Mouse (Mus musculus): ENCODE results near the gene Acox3. TPM values are rescaled to one million over a fixed set of nuclear protein-coding genes. Genes with fewer than 3 reads are reported as not detected.
A peak's percentile ranks its signal among the peaks of the same experiment; 100 is the strongest.

Gene Acox3
- total and polyA plus RNA-seq, 3 experiments: 21.8 to 28.3 (median 22.5) TPM

DNA sequence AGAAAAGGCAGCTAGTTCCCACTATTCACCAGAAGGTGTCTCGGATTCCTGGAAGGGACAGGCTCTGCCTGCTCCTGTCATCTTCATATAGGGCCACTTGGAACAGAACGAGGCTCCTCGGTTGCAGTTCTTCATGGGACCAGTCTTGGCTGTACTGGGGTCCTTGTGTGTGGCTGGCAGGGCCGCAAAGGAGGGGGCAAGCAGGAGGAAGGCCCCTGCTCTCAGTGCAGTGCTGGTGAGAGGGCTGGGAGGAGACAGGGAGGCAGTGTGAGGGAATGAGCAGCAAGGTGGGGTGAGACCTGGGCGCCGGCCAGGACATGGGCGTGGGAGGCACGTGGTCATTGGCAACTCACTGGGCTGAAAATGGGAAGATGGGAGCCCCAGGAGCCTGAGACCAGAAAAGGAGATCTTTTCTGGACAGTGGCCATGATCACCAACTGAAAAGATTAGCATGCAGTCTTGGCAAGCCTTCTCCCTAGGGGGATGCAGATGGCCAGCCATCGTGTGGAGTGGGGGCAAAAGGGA lies 79.2 kb downstream of the Acox3 start:
- Histone ChIP-seq H3K4me1 (ENCODE audit: control insufficient read depth, insufficient read depth, low read length) (no peaks in the 10 kb centered on the region), H3K4me3 (no peak overlapping the region), H3K9ac (ENCODE audit: low read depth, low read length) (no peak overlapping the region), H3K79me2 (replicated peaks; ENCODE audit: control insufficient read depth, insufficient read depth, low read length) (no peaks in the 10 kb centered on the region), H3K27me3 (ENCODE audit: control insufficient read depth, insufficient read depth, low read length) (no peaks in the 10 kb centered on the region), H3K36me3 (ENCODE audit: control insufficient read depth, insufficient read depth, low read length) (no peaks in the 10 kb centered on the region), H3K27ac (no peak overlapping the region)
- peak; percentile 50 to 51 for DNase-seq
- 62% methylated on average over 9 of the region's 9 CpGs for WGBS
- intact Hi-C loops (cut with DNase I): no loop called here
- TF ChIP-seq EP300 (IDR thresholded peaks at IDR 0.05; ENCODE audit: insufficient read depth, low read depth, low read length) (no peak), CTCF (IDR thresholded peaks at IDR 0.05) (no peak), POLR2A (IDR thresholded peaks at IDR 0.05; ENCODE audit: insufficient read depth, low read depth, low read length) (no peak)

Other genes starting within 250 kb of the Acox3 start
- not detected for gene Hmx1, start 193.9 kb upstream of the Acox3 start, total RNA-seq (2021)
- not detected in 2 replicates for gene Hmx1, start 193.9 kb upstream of the Acox3 start, polyA plus RNA-seq (2012; rRNA removed)
- under 1 TPM; 0.39 to 0.50 TPM for gene Cpz, start 57.3 kb upstream of the Acox3 start, total RNA-seq (2021)
- gene Cpz, start 57.3 kb upstream of the Acox3 start, polyA plus RNA-seq (2012; rRNA removed): 2.2 and 2.3 TPM in 2 replicates
- gene Trmt44, start 8.0 kb upstream of the Acox3 start, total RNA-seq (2021): 1 to 10 TPM; 1.9 to 2.0 TPM
- gene Trmt44, start 8.0 kb upstream of the Acox3 start, polyA plus RNA-seq (2012; rRNA removed): 1.7 and 2.0 TPM in 2 replicates
- 100 to 1,000 TPM; 101 to 102 TPM for gene Htra3, start 96.7 kb downstream of the Acox3 start, total RNA-seq (2021)
- gene Htra3, start 96.7 kb downstream of the Acox3 start, polyA plus RNA-seq (2012; rRNA removed): 130 and 147 TPM in 2 replicates
- 1 to 10 TPM; 5.7 to 7.2 TPM for gene Sh3tc1, start 156.9 kb downstream of the Acox3 start, total RNA-seq (2021)
- 6.3 and 6.8 TPM in 2 replicates for gene Sh3tc1, start 156.9 kb downstream of the Acox3 start, polyA plus RNA-seq (2012; rRNA removed)
- gene Ablim2, start 174.8 kb downstream of the Acox3 start, total RNA-seq (2021): 10 to 100 TPM; 20.1 to 20.8 TPM
- gene Ablim2, start 174.8 kb downstream of the Acox3 start, polyA plus RNA-seq (2012; rRNA removed): 32.7 and 41.0 TPM in 2 replicates

All from heart, adult 2 months (tissue).